Mouse (Mus musculus) G1E (cell line): ENCODE measurements around the gene Cldnd2. TPM values are rescaled to one million over a fixed set of nuclear protein-coding genes. Genes with fewer than 3 reads are reported as not detected.

ENCODE experiments used
- ATAC-seq: 2 replicates; pipeline ENCODE4 v1.8.0; 2016; ENCODE audit warnings: mild to moderate bottlenecking; ENCODE audit not compliant: insufficient number of reproducible peaks, poor library complexity, low FRiP score, severe bottlenecking; ENCODE audit errors: extremely low read depth
- DNase-seq: peaks from one replicate; pipeline ENCODE4 v3.0.0; 2012; ENCODE audit warnings: low spot score
- H3K27me3 ChIP-seq: 2 replicates; pipeline ENCODE4 v1.6.1; 2012; ENCODE audit warnings: mild to moderate bottlenecking, low read length, inconsistent platforms; ENCODE audit not compliant: insufficient read depth
- H3K36me3 ChIP-seq: replicated peaks from 2 replicates; pipeline ENCODE3; 2012; ENCODE audit warnings: mild to moderate bottlenecking, inconsistent platforms
- H3K4me1 ChIP-seq: 2 replicates; pipeline ENCODE4 v1.6.1; 2012; ENCODE audit warnings: low read depth, low read length, inconsistent platforms, mixed read lengths; ENCODE audit not compliant: insufficient read depth
- H3K4me3 ChIP-seq: 2 replicates; pipeline ENCODE4 v1.5.1; 2012; ENCODE audit warnings: low read depth, mild to moderate bottlenecking, inconsistent platforms, low read length, moderate library complexity, mixed read lengths
- H3K9me3 ChIP-seq: replicated peaks from 2 replicates; pipeline ENCODE4 v1.6.1; 2012; ENCODE audit warnings: inconsistent platforms
- CTCF ChIP-seq: IDR thresholded peaks from 2 replicates; pipeline ENCODE4 v1.5.1; 2012; ENCODE audit warnings: low read depth, low read length, inconsistent platforms, mixed read lengths
- GATA1 ChIP-seq: IDR thresholded peaks from 2 replicates; pipeline ENCODE4 v1.6.1; 2012; ENCODE audit warnings: borderline replicate concordance, low read length, inconsistent platforms, mixed read lengths
- GATA2 ChIP-seq: IDR thresholded peaks from 2 replicates; pipeline ENCODE4 v1.6.1; 2012; ENCODE audit warnings: low read depth, low read length, inconsistent platforms, borderline replicate concordance
- POLR2AphosphoS5 ChIP-seq: IDR thresholded peaks from 2 replicates; pipeline ENCODE4 v1.6.1; 2012; ENCODE audit warnings: low read depth, low read length, inconsistent platforms; ENCODE audit not compliant: insufficient replicate concordance
- TAL1 ChIP-seq: conservative IDR thresholded peaks from 2 replicates; pipeline ENCODE4 v1.6.1; 2012; ENCODE audit warnings: low read depth, low read length, inconsistent platforms, mixed read lengths
- polyA plus RNA-seq: library from polyadenylated mRNA; stranded (reverse); fragments of >175 nt; gene quantifications from 2 replicates; pipeline ENCODE4 v1.2.3, GENCODE M21; 2012
- total RNA-seq, 2 experiments: library from RNA; stranded (forward) in 1 of 2; stranded (reverse) in 1 of 2; fragments of 200-1000 nt in 1 of 2; fragments of >200 nt in 1 of 2; fragmentation: Nextera tagmentation in 1 of 2; gene quantifications; 2 replicates each; pipeline ENCODE4 v1.2.3; 2014 to 2017

Cldnd2 gene
- total and polyA plus RNA-seq, 3 experiments: not detected

GRCm38 (mm10) chr7:43465344-43466098 lies 24.9 kb downstream of the Cldnd2 start:
- H3K36me3 ChIP-seq: no peaks in the 10 kb centered on the region
- ATAC-seq (peak; percentile 85), DNase-seq (peak; percentile 81)
- TF ChIP-seq GATA2: no peak
- TF ChIP-seq TAL1: no peak
- no peak for TF ChIP-seq GATA1
- H3K27me3 ChIP-seq: peaks cover 49% of the 10 kb centered on the region
- no peaks in the 10 kb centered on the region for H3K9me3 ChIP-seq
- peaks cover 24% of the 10 kb centered on the region for H3K4me1 ChIP-seq
- peak overlapping the region; percentile 72 for H3K4me3 ChIP-seq

GRCm38 (mm10) chr7:43466099-43466694 lies 25.6 kb downstream of the Cldnd2 start:
- peak; percentile 58 for TF ChIP-seq CTCF
- no peak for TF ChIP-seq TAL1
- Histone ChIP-seq H3K9me3 (no peaks in the 10 kb centered on the region), H3K4me3 (peak overlapping the region; percentile 72), H3K4me1 (peaks cover 24% of the 10 kb centered on the region), H3K27me3 (peaks cover 52% of the 10 kb centered on the region), H3K36me3 (no peaks in the 10 kb centered on the region)
- peak; percentile 35; the same call in 1 of the 2 replicates for ATAC-seq
- peak; percentile 73 for DNase-seq

GRCm38 (mm10) chr7:43470373-43470772 lies 29.8 kb downstream of the Cldnd2 start:
- TF ChIP-seq CTCF (peak; percentile 77), GATA1 (no peak), POLR2AphosphoS5 (no peak)
- DNase-seq (no peak), ATAC-seq (no peak)
- Histone ChIP-seq H3K4me1 (peaks cover 14% of the 10 kb centered on the region), H3K4me3 (no peak overlapping the region), H3K27me3 (peaks cover 22% of the 10 kb centered on the region), H3K9me3 (no peaks in the 10 kb centered on the region), H3K36me3 (no peaks in the 10 kb centered on the region)

GRCm38 (mm10) chr7:43475706-43476105 lies 35.1 kb downstream of the Cldnd2 start:
- Histone ChIP-seq H3K4me1 (no peaks in the 10 kb centered on the region), H3K4me3 (no peak overlapping the region), H3K9me3 (no peaks in the 10 kb centered on the region), H3K27me3 (peaks cover 7% of the 10 kb centered on the region; the same call in 1 of the 2 replicates), H3K36me3 (no peaks in the 10 kb centered on the region)
- DNase-seq (no peak), ATAC-seq (no peak)
- no peak for TF ChIP-seq CTCF
- TF ChIP-seq GATA1: no peak
- TF ChIP-seq GATA2: no peak
- TF ChIP-seq TAL1: no peak
- TF ChIP-seq POLR2AphosphoS5: no peak

GRCm38 (mm10) chr7:43476376-43476775 lies 35.8 kb downstream of the Cldnd2 start:
- Histone ChIP-seq H3K9me3 (no peaks in the 10 kb centered on the region), H3K36me3 (no peaks in the 10 kb centered on the region), H3K4me1 (no peaks in the 10 kb centered on the region), H3K4me3 (no peak overlapping the region), H3K27me3 (peaks cover 6% of the 10 kb centered on the region; the same call in 1 of the 2 replicates)
- DNase-seq (no peak), ATAC-seq (no peak)
- TF ChIP-seq CTCF: no peak
- TF ChIP-seq GATA2: no peak
- no peak for TF ChIP-seq POLR2AphosphoS5
- TF ChIP-seq TAL1: no peak
- no peak for TF ChIP-seq GATA1

GRCm38 (mm10) chr7:43481191-43481590 lies 40.6 kb downstream of the Cldnd2 start:
- H3K4me3 ChIP-seq: no peak overlapping the region
- TF ChIP-seq TAL1 (no peak), GATA1 (no peak), POLR2AphosphoS5 (no peak), CTCF (no peak), GATA2 (no peak)
- DNase-seq (no peak), ATAC-seq (no peak)
- no peaks in the 10 kb centered on the region for H3K36me3 ChIP-seq
- peaks cover 2% of the 10 kb centered on the region; the same call in 1 of the 2 replicates for H3K27me3 ChIP-seq
- H3K4me1 ChIP-seq: no peaks in the 10 kb centered on the region
- H3K9me3 ChIP-seq: no peaks in the 10 kb centered on the region
